Mouse (Mus musculus) regulatory T cell (primary cell): ENCODE measurements around the gene Bhlhe40.

Experiments
- in situ Hi-C: fragments of 300-600 bp; cut with MboI, MseI; formaldehyde crosslinking; loops from one replicate; pipeline ENCODE4 v1.15.1; 2025; ENCODE audit warnings: high pct_unique_total_duplicates

The Bhlhe40 gene

GRCm38 (mm10) chr6:108686930-108687329 is 26.5 kb downstream of the Bhlhe40 start:
- in situ Hi-C loops = loop anchor here (10.0 kb wide), 1 partner anchor 522 kb away; no protein-coding TSS in a partner anchor

GRCm38 (mm10) chr6:108688344-108688743 is 27.9 kb downstream of the Bhlhe40 start:
- in situ Hi-C loops = loop anchor here (10.0 kb wide), 1 partner anchor 524 kb away; no protein-coding TSS in a partner anchor

- in situ Hi-C loops = no loop called here
Measured at GRCm38 (mm10) chr6:108692986-108693385, 32.6 kb downstream of the Bhlhe40 start.

- in situ Hi-C loops = no loop called here
Measured at GRCm38 (mm10) chr6:108694965-108695724, 34.7 kb downstream of the Bhlhe40 start.

- in situ Hi-C loops = no loop called here
Measured at GRCm38 (mm10) chr6:108695844-108696821, 35.7 kb downstream of the Bhlhe40 start.

GRCm38 (mm10) chr6:108696822-108697202 is 36.4 kb downstream of the Bhlhe40 start:
- in situ Hi-C loops = no loop called here

GRCm38 (mm10) chr6:108697345-108697744 is 36.9 kb downstream of the Bhlhe40 start:
- in situ Hi-C loops = no loop called here

- in situ Hi-C loops = no loop called here
Measured at GRCm38 (mm10) chr6:108698343-108698870, 38.0 kb downstream of the Bhlhe40 start.

GRCm38 (mm10) chr6:108699679-108700078 is 39.2 kb downstream of the Bhlhe40 start:
- in situ Hi-C loops = loop anchor here (5.0 kb wide), 1 partner anchor 32 kb away; no protein-coding TSS in a partner anchor

GRCm38 (mm10) chr6:108700638-108701343 is 40.4 kb downstream of the Bhlhe40 start:
- in situ Hi-C loops = loop anchor here (5.0 kb wide), 1 partner anchor 33 kb away; no protein-coding TSS in a partner anchor

GRCm38 (mm10) chr6:108702648-108703047 is 42.2 kb downstream of the Bhlhe40 start:
- in situ Hi-C loops = loop anchor here (5.0 kb wide), 1 partner anchor 35 kb away; no protein-coding TSS in a partner anchor

- in situ Hi-C loops = loop anchor here (5.0 kb wide), 1 partner anchor 36 kb away; no protein-coding TSS in a partner anchor
Measured at GRCm38 (mm10) chr6:108703085-108703484, 42.7 kb downstream of the Bhlhe40 start.

- in situ Hi-C loops = loop anchor here (5.0 kb wide), 1 partner anchor 37 kb away; no protein-coding TSS in a partner anchor
Measured at GRCm38 (mm10) chr6:108704316-108705080, 44.1 kb downstream of the Bhlhe40 start.

- in situ Hi-C loops = no loop called here
Measured at GRCm38 (mm10) chr6:108705957-108706356, 45.5 kb downstream of the Bhlhe40 start.

GRCm38 (mm10) chr6:108706994-108707645 is 46.7 kb downstream of the Bhlhe40 start:
- in situ Hi-C loops = no loop called here

GRCm38 (mm10) chr6:108709131-108709470 is 48.7 kb downstream of the Bhlhe40 start:
- in situ Hi-C loops = no loop called here

- in situ Hi-C loops = no loop called here
Measured at GRCm38 (mm10) chr6:108709471-108710231, 49.2 kb downstream of the Bhlhe40 start.

- in situ Hi-C loops = no loop called here
Measured at GRCm38 (mm10) chr6:108710667-108711066, 50.2 kb downstream of the Bhlhe40 start.
